Mouse (Mus musculus) megakaryocyte, adult 5-6 weeks (primary cell): Measurements from ENCODE around the gene Gse1. TPM values are rescaled to one million over a fixed set of nuclear protein-coding genes. Genes with fewer than 3 reads are reported as not detected.

Source experiments
- ATAC-seq: 2 replicates; pipeline ENCODE4 v1.8.0; 2016; ENCODE audit warnings: mild to moderate bottlenecking, inconsistent platforms; ENCODE audit not compliant: poor library complexity, severe bottlenecking
- total RNA-seq, 2 experiments: library from RNA; stranded (forward) in 1 of 2; stranded (reverse) in 1 of 2; fragments of 153-499, 151-499 nt in 1 of 2; fragments of 221-1000, 200-1000 nt in 1 of 2; gene quantifications; 2 replicates each; pipeline versions ENCODE4 v1.2.3 to v1.2.4; 2015 to 2017

Gene Gse1
- total RNA-seq, 2 experiments from 2014 or later = 6.1 to 18.3 TPM

DNA sequence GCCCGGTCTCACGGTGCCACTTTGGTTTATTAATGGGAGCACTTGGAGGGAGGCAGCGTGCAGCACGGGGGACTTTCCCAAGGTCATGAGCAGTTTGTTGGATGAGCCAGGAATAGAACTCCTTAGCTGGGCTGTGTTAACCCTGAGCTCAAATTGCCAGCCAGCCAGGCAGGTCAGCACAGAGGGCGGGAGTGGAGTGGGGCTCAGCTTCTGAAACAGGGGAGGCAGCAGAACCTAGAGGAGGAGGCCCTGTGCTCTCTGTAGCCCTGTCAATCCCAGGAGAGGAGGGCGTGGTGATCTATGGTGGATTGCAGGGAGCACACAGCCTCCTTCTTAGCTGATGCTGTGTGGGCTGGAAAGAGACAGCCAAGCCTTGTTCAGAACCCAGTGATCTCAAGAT lies 297.6 kb downstream of the Gse1 start:
- no peak for ATAC-seq

DNA sequence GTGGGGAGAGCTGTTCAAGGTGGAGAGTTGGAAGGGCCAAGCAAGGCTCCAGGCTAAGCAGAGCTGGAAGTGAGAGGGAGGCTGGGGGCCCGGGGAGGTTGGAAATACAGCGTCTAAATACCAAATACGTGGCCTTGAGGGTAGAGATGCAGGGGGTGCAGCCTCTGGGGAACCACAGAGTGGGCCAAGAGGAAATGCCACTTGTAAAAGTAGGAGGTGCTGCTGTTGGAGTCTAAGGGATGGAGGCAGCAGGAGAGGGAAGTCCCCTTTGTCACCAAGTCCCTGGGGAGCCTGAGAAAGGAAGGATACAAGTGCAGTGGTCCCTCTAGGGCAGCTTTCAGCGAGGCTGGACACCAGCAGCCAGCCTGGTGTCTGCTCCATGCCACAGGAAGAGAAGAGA lies 298.3 kb downstream of the Gse1 start:
- ATAC-seq = no peak

DNA sequence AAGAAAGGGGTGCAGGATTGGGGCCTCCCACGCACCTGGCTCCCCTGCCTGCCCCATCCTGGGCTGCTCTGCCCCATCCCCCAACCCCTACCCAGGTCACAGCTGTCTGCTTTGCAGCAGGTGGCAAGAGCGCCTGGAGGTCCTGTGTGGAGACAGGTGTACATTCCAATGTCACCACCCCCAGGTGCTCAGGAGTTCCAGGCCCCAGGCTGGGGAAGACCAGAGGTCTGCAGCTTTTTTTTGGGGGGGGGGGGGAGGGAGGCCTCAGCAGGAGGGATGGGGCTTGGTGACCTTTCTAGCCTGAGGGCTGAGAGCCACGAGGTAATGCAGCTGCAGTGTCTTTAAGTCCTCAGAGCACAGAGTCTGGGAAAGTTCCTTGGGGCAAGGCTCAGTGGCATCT lies 300.1 kb downstream of the Gse1 start:
- no peak for ATAC-seq

- peak; percentile 65 for ATAC-seq
These were observed 301.0 kb downstream of the Gse1 start for GRCm38 (mm10) chr8:120529226-120529625.

DNA sequence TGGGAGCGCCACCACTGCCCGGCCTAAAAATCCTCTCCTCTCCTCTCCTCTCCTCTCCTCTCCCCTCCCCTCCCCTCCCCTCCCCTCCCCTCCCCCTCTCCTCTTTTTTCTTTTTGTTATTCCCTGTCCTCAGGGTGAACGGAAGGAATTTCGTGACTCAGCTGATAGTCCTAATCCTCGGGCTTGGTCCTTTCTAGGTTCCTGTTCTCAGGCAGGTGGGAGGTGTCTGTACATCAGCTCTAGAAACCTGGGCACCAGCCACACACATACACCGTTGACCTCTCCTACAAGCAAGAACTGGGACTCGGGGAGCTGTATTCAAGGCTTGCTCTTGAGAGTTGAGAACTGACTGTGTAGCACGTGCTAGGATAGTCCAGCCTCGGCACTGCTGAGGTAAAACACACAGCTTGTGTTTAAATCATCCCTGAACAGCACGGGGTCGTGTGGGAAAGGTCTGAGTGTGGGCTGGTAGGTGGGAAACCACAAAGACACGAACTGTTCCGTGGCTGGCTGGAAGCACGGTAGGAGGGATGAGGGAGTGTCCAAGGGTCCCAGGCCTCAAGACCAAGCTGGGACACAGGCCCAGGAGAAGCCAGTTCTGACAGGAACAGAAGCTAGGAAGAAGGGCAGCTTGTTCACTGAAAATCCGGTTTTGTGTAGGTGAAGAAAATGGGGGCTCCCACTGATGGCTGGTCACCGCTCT lies 302.8 kb downstream of the Gse1 start:
- no peak for ATAC-seq

- ATAC-seq = no peak
These were observed 303.7 kb downstream of the Gse1 start for GRCm38 (mm10) chr8:120531775-120532516.

DNA sequence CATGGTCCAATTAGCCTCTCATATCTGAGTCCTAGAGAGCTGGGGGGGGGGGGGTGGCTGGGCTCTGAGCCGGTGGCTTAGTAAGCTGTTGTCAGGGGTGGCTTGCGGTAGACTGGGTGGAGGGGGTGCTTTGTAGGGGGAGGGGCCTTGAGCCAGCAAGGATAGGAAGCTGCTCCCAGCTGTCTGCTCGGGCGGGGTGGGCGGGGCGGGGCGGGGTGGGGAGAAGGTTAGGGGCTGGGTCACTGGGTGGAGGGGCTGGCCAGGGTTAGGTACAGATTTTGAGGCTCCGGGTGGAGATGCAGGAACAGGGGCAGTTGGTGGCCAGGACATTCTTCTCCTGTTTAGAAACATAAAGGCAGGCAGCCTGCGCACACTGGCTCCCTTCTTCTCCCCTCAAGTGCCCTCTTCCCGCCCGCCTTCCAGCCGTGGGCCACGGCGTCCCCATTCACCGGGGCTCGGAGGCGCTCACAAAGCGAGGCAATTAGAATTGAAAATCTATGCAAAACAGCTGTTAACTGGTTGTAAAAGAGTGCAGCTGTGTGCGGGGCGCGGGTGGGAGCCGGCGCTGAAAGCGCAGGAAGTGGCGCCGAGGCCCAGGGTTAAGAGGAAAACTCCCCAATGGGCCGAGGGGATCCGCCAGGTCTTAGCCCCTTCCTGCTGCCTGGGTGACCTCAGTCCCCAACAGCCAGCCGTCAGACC lies 304.4 kb downstream of the Gse1 start:
- ATAC-seq = no peak

GRCm38 (mm10) chr8:120533380-120533779 lies 305.1 kb downstream of the Gse1 start:
- ATAC-seq = no peak

GRCm38 (mm10) chr8:120534080-120534479 lies 305.8 kb downstream of the Gse1 start:
- ATAC-seq = no peak

DNA sequence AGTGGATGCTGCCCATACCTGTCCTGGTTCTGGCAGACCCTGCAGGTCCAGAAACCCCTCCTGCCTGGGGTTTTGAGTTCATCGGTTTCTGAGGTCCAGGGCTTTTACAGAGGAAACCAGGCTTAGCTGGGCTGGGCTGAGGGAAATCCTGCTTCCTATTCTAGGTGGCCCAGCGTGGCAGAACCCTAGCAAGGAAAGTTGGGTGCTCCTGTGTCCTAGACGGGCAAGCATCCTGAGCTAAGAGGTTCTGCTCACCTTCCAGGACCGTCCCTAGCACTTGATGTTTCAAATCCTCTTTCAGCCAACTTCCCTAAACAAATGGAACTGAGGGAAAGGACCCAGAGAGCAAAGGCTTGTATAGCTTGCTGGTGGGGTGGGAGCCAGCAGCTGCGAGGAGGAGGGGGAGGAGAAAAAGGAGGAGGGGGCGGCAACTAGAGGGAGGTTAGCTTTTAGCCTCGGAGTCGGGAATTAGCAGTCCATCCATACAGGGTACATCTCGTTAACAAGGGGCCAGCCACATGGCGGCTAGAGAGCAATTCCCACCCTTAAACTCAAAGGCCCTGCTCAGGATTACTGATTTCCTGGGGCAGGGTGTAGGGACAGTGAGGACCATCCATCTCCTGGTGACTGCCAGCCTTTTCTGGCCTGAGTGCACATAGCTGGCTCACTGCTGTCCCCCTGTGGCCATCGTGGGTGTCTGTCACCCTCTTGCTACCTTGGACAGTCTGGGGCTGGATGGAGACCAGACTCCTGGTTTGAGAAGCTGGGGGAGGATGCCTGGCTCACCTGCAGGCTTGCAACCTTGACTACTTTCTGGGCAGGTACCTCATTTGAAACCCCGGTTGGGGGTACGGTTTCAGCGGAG lies 306.5 kb downstream of the Gse1 start:
- ATAC-seq = peak; percentile 41

DNA sequence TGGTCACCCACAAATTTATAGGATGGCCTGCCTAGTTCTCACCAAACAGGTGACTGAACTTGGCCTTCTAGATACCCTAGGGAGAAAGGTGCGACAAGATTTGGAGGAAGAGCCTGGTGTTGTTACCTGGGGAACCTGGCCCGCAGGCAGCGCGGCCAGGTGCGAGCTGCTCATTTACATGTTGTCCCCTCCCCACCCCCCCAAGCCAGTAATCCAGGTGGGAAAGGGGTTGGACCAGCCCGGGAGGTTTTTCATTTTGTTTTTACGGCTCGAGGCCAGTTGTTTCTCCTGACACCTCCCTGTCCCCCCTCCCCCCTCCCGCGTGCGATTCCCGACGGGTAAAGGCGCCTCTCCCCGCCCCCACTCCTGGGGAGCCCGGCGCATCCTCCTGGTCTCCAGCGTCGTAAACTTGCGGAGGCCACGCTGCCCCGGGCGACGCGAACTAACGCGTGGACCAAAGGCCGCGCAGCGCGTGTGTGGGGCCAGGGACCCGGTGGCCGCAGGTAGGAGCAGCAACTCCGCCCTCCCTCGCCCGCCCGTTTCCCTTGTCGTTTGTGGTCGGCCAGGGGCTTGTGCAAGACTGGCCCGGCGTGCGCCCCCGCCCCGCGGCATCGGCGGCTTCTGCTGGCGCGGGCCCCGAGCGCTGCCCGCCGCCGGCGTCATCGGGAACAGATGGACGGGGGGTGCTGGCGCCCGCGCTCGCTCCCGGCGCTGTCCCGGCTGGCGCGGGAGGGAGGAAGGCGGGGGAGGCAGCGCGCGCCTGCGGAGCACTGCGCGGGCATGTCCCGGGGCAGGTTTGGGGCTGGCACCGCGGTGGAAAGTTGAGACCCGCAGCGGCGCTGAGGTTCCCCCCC lies 307.4 kb downstream of the Gse1 start:
- 0 out of 2 replicates have a peak, but pooled peaks have one; percentile 6 for ATAC-seq

DNA sequence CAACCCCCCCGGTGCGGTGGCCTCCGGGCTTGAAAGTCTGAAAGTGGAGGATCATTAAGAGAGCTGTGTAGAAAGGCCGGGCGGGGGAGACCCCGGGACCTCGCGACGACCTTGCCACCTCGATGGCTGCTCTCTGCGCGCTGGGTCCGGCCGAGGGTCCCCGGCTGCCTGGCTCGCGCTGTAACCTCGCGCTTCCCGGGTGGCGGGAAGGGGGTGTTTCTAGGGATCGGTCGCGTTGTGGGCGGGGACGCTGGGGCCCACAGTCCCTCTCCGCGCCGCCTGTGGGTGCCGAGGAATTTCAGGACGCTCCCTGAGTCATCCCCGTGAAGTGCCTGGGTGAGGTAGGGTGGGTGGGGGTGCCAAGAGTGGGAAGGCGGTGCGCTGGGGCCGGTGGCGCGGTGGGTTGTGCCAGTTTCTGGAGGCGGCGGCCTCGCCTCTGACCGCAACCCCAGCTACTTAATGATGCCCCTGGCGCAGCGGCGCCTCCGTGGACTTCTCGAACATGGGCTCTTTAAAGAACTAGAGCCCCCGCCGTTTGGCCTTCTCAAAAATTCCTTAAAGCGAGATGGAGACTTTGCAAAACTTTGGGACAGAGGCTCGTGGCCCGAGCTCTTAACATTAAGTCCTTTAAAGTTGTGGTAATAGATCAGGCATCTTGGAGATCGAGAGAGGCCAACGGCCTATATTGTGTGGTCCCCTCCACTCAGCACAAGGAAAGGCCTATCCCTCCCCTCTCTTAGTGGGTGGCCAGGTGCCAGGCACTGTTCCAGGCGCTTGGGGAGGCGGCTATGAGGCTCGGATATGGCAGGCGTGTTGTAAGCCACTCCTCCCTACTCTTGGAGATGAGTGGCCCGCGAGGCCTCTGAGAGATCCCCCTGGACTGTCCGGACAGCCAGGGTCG lies 308.3 kb downstream of the Gse1 start:
- no peak for ATAC-seq

DNA sequence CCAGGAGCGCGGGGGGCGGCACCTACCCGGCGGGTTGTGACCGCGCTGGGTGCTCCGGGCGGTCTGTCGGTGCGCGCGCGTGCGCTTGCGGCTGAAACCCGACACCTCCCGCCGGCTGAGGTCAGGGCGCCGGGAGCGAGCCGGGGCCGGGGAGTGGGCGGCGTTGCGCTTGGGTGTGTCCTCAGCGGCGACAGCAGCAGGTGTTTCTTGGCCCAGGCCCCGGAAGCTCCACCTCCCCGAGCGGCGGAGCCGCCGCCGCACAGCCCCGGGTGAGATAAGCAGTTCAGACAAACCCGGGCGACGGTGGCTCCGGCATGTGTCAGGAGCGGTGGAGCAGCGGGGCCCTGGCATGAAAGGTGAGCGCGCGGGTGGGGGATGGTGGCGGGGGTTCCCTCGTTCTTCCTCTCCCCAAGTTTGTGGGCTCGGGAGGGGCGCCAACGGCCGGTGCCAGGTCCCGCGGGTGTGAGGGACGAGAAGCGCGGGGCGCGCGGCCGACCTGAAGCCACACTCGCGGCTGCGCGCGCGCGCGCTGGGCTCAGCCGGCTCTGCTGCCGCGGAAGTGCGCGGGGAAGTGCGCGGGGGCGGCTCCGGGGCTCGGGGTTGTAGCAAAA lies 309.1 kb downstream of the Gse1 start:
- peak; percentile 39 for ATAC-seq

DNA sequence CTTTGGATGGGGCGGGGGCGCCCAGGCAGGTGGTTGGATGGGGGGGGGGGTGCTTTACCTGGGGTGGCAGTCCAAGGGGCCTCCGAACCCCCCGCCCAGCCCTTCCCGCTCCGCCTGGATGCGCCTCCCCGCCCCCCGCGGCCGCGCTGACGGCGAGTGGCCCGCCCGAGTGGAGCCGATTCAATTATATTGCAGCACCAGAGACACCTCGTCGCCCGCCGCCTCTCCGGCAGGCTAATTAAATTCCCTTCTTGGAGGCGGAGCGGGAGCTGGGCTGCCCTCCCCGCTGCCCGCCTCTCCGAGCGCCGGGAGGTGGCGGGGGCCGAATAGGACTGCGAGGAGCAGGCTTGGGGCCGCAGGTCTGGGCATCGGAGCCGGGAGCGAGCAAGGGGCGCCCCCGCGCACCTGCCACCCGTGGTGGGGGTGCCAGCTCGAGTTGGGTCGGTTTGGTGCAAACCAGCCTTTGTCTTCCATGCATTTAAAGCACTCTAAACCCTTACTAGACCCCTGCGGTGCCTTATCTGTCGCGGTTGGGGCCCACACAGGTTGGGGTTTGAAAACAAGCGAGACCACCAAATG lies 309.7 kb downstream of the Gse1 start:
- ATAC-seq = no peak

DNA sequence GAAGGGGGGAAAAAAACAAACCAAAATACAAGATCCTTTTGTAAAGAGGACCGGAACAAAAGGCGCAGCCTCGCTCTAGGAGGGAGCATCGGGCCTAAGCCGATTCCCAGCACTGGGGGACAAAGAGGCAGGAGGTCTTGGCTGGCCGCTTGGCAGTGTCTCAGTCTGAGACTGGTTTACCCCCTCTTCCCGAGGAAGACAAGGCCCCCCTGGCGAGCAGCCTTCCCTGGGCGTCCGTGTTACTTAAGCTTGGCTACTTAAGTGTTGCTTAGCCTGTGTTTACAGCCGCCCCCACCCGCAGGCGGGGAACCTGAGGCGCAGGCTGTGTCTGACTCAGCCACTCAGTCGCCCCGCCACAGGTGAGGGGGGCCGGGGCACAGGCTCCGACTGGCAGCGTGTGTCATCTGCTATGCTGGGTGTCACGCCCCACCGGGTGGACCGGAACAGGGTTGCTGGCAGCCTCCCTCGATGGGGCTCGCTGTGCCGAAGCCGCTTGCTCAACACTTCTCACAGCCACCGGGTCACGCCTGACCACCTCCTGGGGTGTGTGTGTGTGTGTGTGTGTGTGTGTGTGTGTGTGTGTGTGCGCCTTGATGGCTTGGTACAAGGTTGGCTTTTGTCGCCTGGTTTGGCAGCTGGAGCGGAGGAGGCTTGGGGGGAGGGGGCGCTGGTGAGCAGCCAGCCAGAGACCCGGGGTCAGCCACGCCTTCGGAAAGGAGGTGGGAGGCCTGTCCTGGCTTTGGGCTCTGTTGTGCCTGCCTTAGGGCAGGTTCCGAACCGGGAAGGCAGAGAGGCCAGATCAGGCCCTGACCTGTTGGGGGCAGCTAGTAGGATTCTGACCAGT lies 310.4 kb downstream of the Gse1 start:
- ATAC-seq = peak; percentile 59

DNA sequence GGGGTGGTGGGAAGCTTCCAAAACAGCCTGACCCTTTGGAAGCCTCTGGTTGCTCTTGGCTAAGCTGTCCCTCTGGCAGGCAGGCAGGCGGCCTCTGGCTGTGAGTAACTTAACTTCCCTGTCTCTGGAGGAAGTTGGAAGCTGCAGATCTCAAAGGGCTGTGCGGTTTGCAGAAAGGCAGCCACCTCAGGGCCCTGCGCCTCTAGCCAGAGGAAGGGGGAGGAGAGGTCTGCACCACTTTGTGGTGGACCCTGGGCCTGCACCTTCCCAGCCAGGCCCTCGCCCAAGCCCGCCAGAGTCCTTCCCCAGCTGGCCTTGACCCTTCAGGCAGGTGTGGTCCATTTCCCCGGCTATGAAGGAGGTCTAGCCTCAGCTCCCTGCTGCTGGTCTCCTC lies 311.1 kb downstream of the Gse1 start:
- peak; percentile 44 for ATAC-seq
